Comparison of ENCODE assay signal across 8 mouse cellular contexts in the genomic region with DNA sequence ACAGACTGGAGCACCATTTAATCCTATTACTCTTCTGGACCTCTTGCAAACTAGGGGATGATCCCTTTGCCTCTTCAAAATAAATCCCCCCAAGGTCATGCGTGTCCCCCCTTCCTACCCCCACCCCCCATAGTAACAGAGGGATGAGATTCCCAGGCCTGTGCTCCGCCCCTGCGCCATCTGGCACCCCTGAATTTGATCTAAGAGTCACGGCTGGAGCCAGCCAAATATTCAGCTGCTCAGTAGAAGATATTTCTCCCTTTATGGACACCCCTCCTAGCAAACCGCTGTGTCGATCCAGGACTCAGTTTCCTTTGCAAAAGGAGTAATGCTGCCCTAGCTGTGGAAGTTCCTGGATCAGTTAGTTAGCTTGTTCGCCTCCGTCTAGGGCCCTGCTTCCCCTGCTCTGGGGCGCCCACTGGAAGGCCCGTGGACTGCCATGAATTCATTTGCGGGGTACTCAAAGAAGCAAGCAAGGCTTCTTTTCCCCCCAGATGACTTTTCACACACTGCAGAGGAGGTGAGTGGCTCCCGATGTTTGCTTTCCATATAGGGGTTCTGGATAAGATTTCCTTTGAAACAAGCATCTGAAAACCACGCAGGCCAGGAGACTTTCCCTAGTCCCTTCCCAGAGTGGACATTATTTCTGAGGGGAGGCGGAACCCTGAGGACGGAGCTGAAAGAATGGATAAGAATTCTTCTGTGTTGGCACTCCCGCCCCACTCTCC.
A peak's percentile ranks its signal among the peaks of the same experiment; 100 is the strongest.
DNase-seq lines count a peak whose midpoint lies in the region; ATAC-seq and TF ChIP-seq lines count a peak whose summit lies in the region.

No protein-coding gene starts in this region.

- H3K27me3 ChIP-seq in lung, embryonic 14.5 days (ENCODE audit: insufficient read depth, low read length): no peaks in the 10 kb centered on the region
- H3K27me3 ChIP-seq in intestine, embryonic 15.5 days (replicated peaks): no peaks in the 10 kb centered on the region

- peak; percentile 52; the same call in 1 of the 2 replicates for ATAC-seq in lung, embryonic 14.5 days (ENCODE audit: insufficient read depth)
- ATAC-seq in intestine, embryonic 15.5 days: 0 out of 2 replicates have a peak, but pooled peaks have one; percentile 8
- ATAC-seq in granulocyte monocyte progenitor cell, adult 5-6 weeks (replicated peaks; ENCODE audit: poor library complexity, severe bottlenecking): no peak

- H3K9ac ChIP-seq in lung, embryonic 14.5 days: no peak overlapping the region
- H3K9ac ChIP-seq in intestine, embryonic 15.5 days: 0 out of 2 replicates have a peak overlapping the region, but pooled peaks have one; percentile 26

- peaks cover 11% of the 10 kb centered on the region for H3K4me1 ChIP-seq in lung, embryonic 14.5 days (ENCODE audit: insufficient read depth)
- H3K4me1 ChIP-seq in intestine, embryonic 15.5 days (replicated peaks): peaks cover 12% of the 10 kb centered on the region

- H3K4me2 ChIP-seq in lung, embryonic 14.5 days: peak overlapping the region; percentile 54
- H3K4me2 ChIP-seq in intestine, embryonic 15.5 days (replicated peaks): peak overlapping the region; percentile 58

- H3K4me3 ChIP-seq in lung, embryonic 14.5 days (ENCODE audit: low read depth, low read length): 0 out of 2 replicates have a peak overlapping the region, but pooled peaks have one; percentile 6
- peak overlapping the region; percentile 15; the same call in 1 of the 2 replicates for H3K4me3 ChIP-seq in intestine, embryonic 15.5 days (replicated peaks)

- peak; percentile 46 for DNase-seq in embryo, embryonic 10.5 days (ENCODE audit: low spot score)
- no peak for DNase-seq in embryo, embryonic 9.5 days (ENCODE audit: extremely low spot score)
- no peak for DNase-seq in lung, embryonic 14.5 days
- no peak for DNase-seq in lung, postnatal 36 days
- peak; percentile 84 for DNase-seq in retina, postnatal 1 day
- no peak for DNase-seq in frontal cortex, postnatal 10 days (ENCODE audit: low spot score in 2 of 2)

- H3K36me3 ChIP-seq in lung, embryonic 14.5 days (ENCODE audit: insufficient read depth): no peaks in the 10 kb centered on the region
- no peaks in the 10 kb centered on the region for H3K36me3 ChIP-seq in intestine, embryonic 15.5 days

- no peak for TF ChIP-seq CTCF in lung, embryonic 14.5 days (IDR thresholded peaks at IDR 0.05; ENCODE audit: low read depth)

- peak overlapping the region; percentile 88 for H3K27ac ChIP-seq in lung, embryonic 14.5 days (ENCODE audit: low read depth)
- no peak overlapping the region for H3K27ac ChIP-seq in intestine, embryonic 15.5 days

- H3K9me3 ChIP-seq in lung, embryonic 14.5 days (ENCODE audit: low read depth, low read length): 0 out of 2 replicates have a peak, but pooled peaks cover 6% of the 10 kb centered on the region
- H3K9me3 ChIP-seq in intestine, embryonic 15.5 days: no peaks in the 10 kb centered on the region

- WGBS in lung, embryonic 14.5 days: 25% methylated on average over 16 of the region's 16 CpGs
- WGBS in intestine, embryonic 15.5 days: 39% methylated on average over 16 of the region's 16 CpGs

Comparison
In these comparisons a context has a peak if more than half of its experiments do, and no peak if none do; other contexts are left out.
1. DNase-seq: peak in embryo, embryonic 10.5 days (single experiment) and retina, postnatal 1 day (single experiment); none in embryo, embryonic 9.5 days (single experiment), lung, embryonic 14.5 days (single experiment), lung, postnatal 36 days (single experiment) and frontal cortex, postnatal 10 days (0 of 2).